Mouse (Mus musculus) retina, postnatal 7 days (tissue): Measurements from ENCODE around the gene Dmrt3.

Source experiments
- DNase-seq: peaks from one replicate; pipeline ENCODE4 v3.0.0-alpha.2; 2012; ENCODE audit warnings: low read depth, low spot score

The Dmrt3 gene

GRCm38 (mm10) chr19:25622291-25623251 lies 12.5 kb downstream of the Dmrt3 start:
- peak; percentile 52 for DNase-seq

- DNase-seq, result peak; percentile 59
Measured at GRCm38 (mm10) chr19:25628490-25628889, 18.4 kb downstream of the Dmrt3 start.

- DNase-seq, result no peak
Measured at GRCm38 (mm10) chr19:25635119-25635518, 25.0 kb downstream of the Dmrt3 start.

GRCm38 (mm10) chr19:25635622-25636244 lies 25.6 kb downstream of the Dmrt3 start:
- peak; percentile 34 for DNase-seq

- no peak for DNase-seq
Measured at GRCm38 (mm10) chr19:25638766-25639361, 28.8 kb downstream of the Dmrt3 start.

GRCm38 (mm10) chr19:25641786-25642185 lies 31.7 kb downstream of the Dmrt3 start:
- no peak for DNase-seq

- DNase-seq, result no peak
Measured at GRCm38 (mm10) chr19:25647136-25647535, 37.0 kb downstream of the Dmrt3 start.

- no peak for DNase-seq
Measured at GRCm38 (mm10) chr19:25648701-25649100, 38.6 kb downstream of the Dmrt3 start.

- DNase-seq, result no peak
Measured at GRCm38 (mm10) chr19:25650474-25650873, 40.4 kb downstream of the Dmrt3 start.

GRCm38 (mm10) chr19:25652560-25652959 lies 42.5 kb downstream of the Dmrt3 start:
- no peak for DNase-seq

- DNase-seq, result no peak
Measured at GRCm38 (mm10) chr19:25654034-25654749, 44.1 kb downstream of the Dmrt3 start.

- no peak for DNase-seq
Measured at GRCm38 (mm10) chr19:25665486-25666339, 55.6 kb downstream of the Dmrt3 start.

GRCm38 (mm10) chr19:25667836-25668235 lies 57.7 kb downstream of the Dmrt3 start:
- DNase-seq, result no peak

GRCm38 (mm10) chr19:25669593-25670248 lies 59.6 kb downstream of the Dmrt3 start:
- no peak for DNase-seq

GRCm38 (mm10) chr19:25670571-25671285 lies 60.6 kb downstream of the Dmrt3 start:
- DNase-seq, result no peak

GRCm38 (mm10) chr19:25671681-25672080 lies 61.6 kb downstream of the Dmrt3 start:
- no peak for DNase-seq

- DNase-seq, result peak; percentile 69
Measured at GRCm38 (mm10) chr19:25672101-25672950, 62.2 kb downstream of the Dmrt3 start, which contains the start of gene Dmrt2. Gene Dmrt2, plus strand, starts transcription at chr19:25672411.
